Mouse (Mus musculus) erythroblast, embryonic 14.5 days (primary cell): ENCODE results near the gene Tbck.

Experiments
- GATA1 ChIP-seq: IDR thresholded peaks from 2 replicates; pipeline ENCODE4 v1.6.1; 2012; ENCODE audit warnings: low read length, inconsistent platforms, mixed read lengths
- TAL1 ChIP-seq: IDR thresholded peaks from 3 replicates; pipeline ENCODE4 v1.6.1; 2012; ENCODE audit warnings: low read length, inconsistent platforms, mixed read lengths

DNA sequence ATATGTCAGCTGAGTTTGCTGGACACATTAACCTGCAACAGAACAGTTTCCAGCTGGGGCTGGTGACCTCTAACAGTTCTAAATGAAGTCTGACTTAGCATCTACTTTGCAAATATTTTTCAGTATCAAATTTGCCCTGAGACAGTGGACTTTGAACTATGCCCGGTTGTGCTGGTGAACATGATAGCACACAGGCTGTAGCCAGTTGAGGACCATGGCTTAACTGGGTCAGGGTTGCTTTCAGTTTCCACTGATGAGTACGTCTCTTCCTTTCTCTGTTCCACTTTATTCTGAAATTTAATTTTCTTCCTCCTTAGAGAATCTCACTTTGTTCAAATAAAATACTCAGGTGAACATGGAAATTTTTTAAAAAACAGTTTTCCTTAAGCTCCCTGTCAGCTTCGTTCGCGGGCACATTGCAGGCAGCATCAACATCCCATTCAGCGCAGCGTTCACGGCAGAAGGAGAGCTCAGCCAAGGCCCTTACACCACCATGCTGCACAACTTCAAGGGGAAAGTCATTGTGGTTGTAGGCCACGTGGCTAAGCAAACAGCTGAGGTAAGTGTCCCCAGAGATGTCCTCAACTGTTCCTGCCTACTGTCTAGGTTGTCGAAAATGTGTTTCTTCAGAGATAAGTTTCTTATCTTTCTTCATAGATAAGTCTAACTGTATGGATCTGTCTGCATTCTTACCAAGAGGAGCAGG is 131.0 kb downstream of the Tbck start:
- TF ChIP-seq TAL1 = no peak
- no peak for TF ChIP-seq GATA1
